Mouse (Mus musculus) testis, adult 2 months (tissue): Measurements from ENCODE around the gene Bphl. TPM values are rescaled to one million over a fixed set of nuclear protein-coding genes. Genes with fewer than 3 reads are reported as not detected.

Experiments
- H3K27ac ChIP-seq: fragments of 200-500 bp; 2 replicates; pipeline ENCODE4 v1.5.1; 2012; ENCODE audit warnings: low read depth, low read length; ENCODE audit not compliant: control insufficient read depth, insufficient read depth
- H3K27me3 ChIP-seq: fragments of 200-500 bp; 2 replicates; pipeline ENCODE4 v1.6.1; 2012; ENCODE audit warnings: mild to moderate bottlenecking, low read length, moderate library complexity; ENCODE audit not compliant: control insufficient read depth, insufficient read depth
- H3K36me3 ChIP-seq: fragments of 200-500 bp; 2 replicates; pipeline ENCODE4 v1.6.1; 2012; ENCODE audit warnings: mild to moderate bottlenecking, low read length; ENCODE audit not compliant: control insufficient read depth, insufficient read depth
- H3K4me1 ChIP-seq: fragments of 200-500 bp; 2 replicates; pipeline ENCODE4 v1.6.1; 2012; ENCODE audit warnings: low read length; ENCODE audit not compliant: control insufficient read depth, insufficient read depth
- H3K4me3 ChIP-seq: fragments of 200-500 bp; 2 replicates; pipeline ENCODE4 v1.5.1; 2012; ENCODE audit warnings: low read depth, mild to moderate bottlenecking, low read length, moderate library complexity, mixed read lengths; ENCODE audit not compliant: control insufficient read depth
- CTCF ChIP-seq: fragments of 200-500 bp; IDR thresholded peaks from 2 replicates; pipeline ENCODE4 v1.5.1; 2012; ENCODE audit warnings: low read depth, mild to moderate bottlenecking, inconsistent platforms, low read length, moderate library complexity; ENCODE audit not compliant: control insufficient read depth, insufficient read depth, insufficient replicate concordance
- POLR2A ChIP-seq: fragments of 200-500 bp; IDR thresholded peaks from 2 replicates; pipeline ENCODE4 v1.6.1; 2012; ENCODE audit warnings: low read depth, mild to moderate bottlenecking, inconsistent platforms, low read length, moderate library complexity; ENCODE audit not compliant: control insufficient read depth
- polyA plus RNA-seq: library from polyadenylated mRNA; depleted of rRNA; stranded (reverse); fragments of >200 nt; gene quantifications from 2 replicates; pipeline ENCODE4 v1.2.3, GENCODE M21; 2012

Bphl gene
- polyA plus RNA-seq, 1 experiment: 12.3 TPM

GRCm38 (mm10) chr13:34043716-34044393 lies 6.5 kb downstream of the Bphl start:
- no peak overlapping the region for H3K27ac ChIP-seq
- no peaks in the 10 kb centered on the region for H3K4me1 ChIP-seq
- H3K4me3 ChIP-seq: no peak overlapping the region
- no peaks in the 10 kb centered on the region for H3K36me3 ChIP-seq
- no peaks in the 10 kb centered on the region for H3K27me3 ChIP-seq
- no peak for TF ChIP-seq CTCF
- TF ChIP-seq POLR2A: no peak

- H3K27ac ChIP-seq: no peak overlapping the region
- no peaks in the 10 kb centered on the region for H3K27me3 ChIP-seq
- H3K36me3 ChIP-seq: no peaks in the 10 kb centered on the region
- TF ChIP-seq POLR2A (no peak), CTCF (no peak)
- H3K4me1 ChIP-seq: no peaks in the 10 kb centered on the region
- no peak overlapping the region for H3K4me3 ChIP-seq
These were observed 8.3 kb downstream of the Bphl start for GRCm38 (mm10) chr13:34045511-34046249.

- H3K4me3 ChIP-seq: no peak overlapping the region
- TF ChIP-seq POLR2A: no peak
- peak; percentile 51; the same call in 1 of the 2 replicates for TF ChIP-seq CTCF
- no peaks in the 10 kb centered on the region for H3K4me1 ChIP-seq
- no peaks in the 10 kb centered on the region for H3K27me3 ChIP-seq
- H3K27ac ChIP-seq: no peak overlapping the region
- H3K36me3 ChIP-seq: no peaks in the 10 kb centered on the region
These were observed 9.1 kb downstream of the Bphl start for GRCm38 (mm10) chr13:34046421-34047012.

- no peaks in the 10 kb centered on the region for H3K36me3 ChIP-seq
- no peak overlapping the region for H3K27ac ChIP-seq
- no peaks in the 10 kb centered on the region for H3K4me1 ChIP-seq
- TF ChIP-seq POLR2A: no peak
- TF ChIP-seq CTCF: no peak
- H3K4me3 ChIP-seq: no peak overlapping the region
- no peaks in the 10 kb centered on the region for H3K27me3 ChIP-seq
These were observed 10.1 kb downstream of the Bphl start for GRCm38 (mm10) chr13:34047526-34047925.

- Histone ChIP-seq H3K4me3 (no peak overlapping the region), H3K27ac (no peak overlapping the region), H3K27me3 (no peaks in the 10 kb centered on the region), H3K4me1 (no peaks in the 10 kb centered on the region), H3K36me3 (no peaks in the 10 kb centered on the region)
- TF ChIP-seq CTCF (no peak), POLR2A (no peak)
These were observed 13.1 kb downstream of the Bphl start for GRCm38 (mm10) chr13:34050479-34050878.

GRCm38 (mm10) chr13:34051692-34052091 lies 14.3 kb downstream of the Bphl start:
- no peak overlapping the region for H3K4me3 ChIP-seq
- H3K27me3 ChIP-seq: no peaks in the 10 kb centered on the region
- H3K36me3 ChIP-seq: no peaks in the 10 kb centered on the region
- H3K27ac ChIP-seq: no peak overlapping the region
- H3K4me1 ChIP-seq: no peaks in the 10 kb centered on the region
- TF ChIP-seq CTCF: no peak
- no peak for TF ChIP-seq POLR2A

GRCm38 (mm10) chr13:34053673-34054282 lies 16.4 kb downstream of the Bphl start:
- H3K36me3 ChIP-seq: no peaks in the 10 kb centered on the region
- TF ChIP-seq CTCF (no peak), POLR2A (no peak)
- H3K27ac ChIP-seq: no peak overlapping the region
- H3K4me3 ChIP-seq: no peak overlapping the region
- H3K27me3 ChIP-seq: no peaks in the 10 kb centered on the region
- no peaks in the 10 kb centered on the region for H3K4me1 ChIP-seq
